Mouse (Mus musculus): ENCODE measurements around the gene Klf12. TPM values are rescaled to one million over a fixed set of nuclear protein-coding genes. Genes with fewer than 3 reads are reported as not detected.

Klf12 gene
- 1.2 TPM for polyA plus RNA-seq (2014; fragmentation: Illumina TruSeq; extraction: RNeasy Lipid Tissue Mini Kit (QIAGEN cat#74804); ENCODE audit: insufficient read depth, low read depth, low replicate concordance)

GRCm38 (mm10) chr14:100284119-100284860, at the start of gene Klf12:
Gene Klf12 (minus strand): TSS chr14:100284679.

